17 mouse cellular contexts compared by ENCODE assay signal in genomic region chr11:99252671-99253070, GRCm38 (mm10). TPM values are rescaled to one million over a fixed set of nuclear protein-coding genes. Genes with fewer than 3 reads are reported as not detected.
"Had no signal": no experiment of that assay in that cellular context is flagged by ENCODE, and none has a peak within 500 bp of the region (broad histone marks: within the 10 kb centered on the region; RNA-seq: fewer than 3 reads in every experiment).

No protein-coding gene starts in this region.

- H3K4me2 ChIP-seq: limb, embryonic 15.5 days; liver, embryonic 12.5 days; lung, embryonic 14.5 days; neural tube, embryonic 15.5 days had no signal

- H3K4me1 ChIP-seq: liver, embryonic 12.5 days; neural tube, embryonic 15.5 days had no signal

- ATAC-seq: liver, embryonic 12.5 days had no signal

- H3K27ac ChIP-seq: limb, embryonic 15.5 days; liver, embryonic 12.5 days; midbrain, embryonic 10.5 days; neural tube, embryonic 15.5 days had no signal

- H3K27me3 ChIP-seq: limb, embryonic 15.5 days; liver, embryonic 12.5 days; neural tube, embryonic 15.5 days had no signal

- H3K4me3 ChIP-seq: limb, embryonic 15.5 days; liver, embryonic 12.5 days; midbrain, embryonic 10.5 days; myocyte; neural tube, embryonic 15.5 days had no signal

- H3K9me3 ChIP-seq: limb, embryonic 15.5 days; liver, embryonic 12.5 days; midbrain, embryonic 10.5 days; neural tube, embryonic 15.5 days had no signal

- DNase-seq: kidney, postnatal 25 days; layer of hippocampus, postnatal 36 days; lung, embryonic 14.5 days; lung, postnatal 10 days; lung, postnatal 4 days; midbrain, embryonic 14.5 days; right cerebral cortex, postnatal 4 days; thymus, postnatal 36 days had no signal

- H3K9ac ChIP-seq: limb, embryonic 15.5 days; liver, embryonic 12.5 days; lung, embryonic 14.5 days; neural tube, embryonic 15.5 days had no signal

- H3K36me3 ChIP-seq: limb, embryonic 15.5 days; liver, embryonic 12.5 days; midbrain, embryonic 10.5 days; neural tube, embryonic 15.5 days had no signal

RNA-seq across cellular contexts. Expression of gene Krt24, which starts 32.4 kb away (rescaled TPM):
- polyA plus RNA-seq: kidney, embryonic 16.5 days; liver, embryonic 12.5 days; liver, embryonic 16.5 days; lung, embryonic 14.5 days; midbrain, embryonic 10.5 days; midbrain, embryonic 14.5 days; myocyte; neural tube, embryonic 11.5 days; neural tube, embryonic 15.5 days; stomach, embryonic 16.5 days had no signal
